Mouse (Mus musculus) lung, embryonic 16.5 days (tissue): ENCODE results near the gene Htra1. TPM values are rescaled to one million over a fixed set of nuclear protein-coding genes. Genes with fewer than 3 reads are reported as not detected.

Experiments
- ATAC-seq: fragments of 200-750 bp; cut with Nextera tagmentation; 2 replicates; pipeline ENCODE4 v1.8.0; 2017; ENCODE audit warnings: low read depth, mild to moderate bottlenecking, moderate library complexity
- H3K27ac ChIP-seq: fragments of 300-500 bp; sonication (generic); 2 replicates; pipeline ENCODE4 v1.5.1; 2014; ENCODE audit warnings: mild to moderate bottlenecking, control low read depth, low read length
- H3K27me3 ChIP-seq: fragments of 300-500 bp; sonication (generic); 2 replicates; pipeline ENCODE4 v1.6.1; 2014; ENCODE audit warnings: low read depth, low read length, mixed read lengths; ENCODE audit not compliant: control insufficient read depth, insufficient read depth
- H3K36me3 ChIP-seq: fragments of 300-500 bp; sonication (generic); 2 replicates; pipeline ENCODE4 v1.6.1; 2014; ENCODE audit warnings: low read length; ENCODE audit not compliant: control insufficient read depth, insufficient read depth
- H3K4me1 ChIP-seq: fragments of 300-500 bp; sonication (generic); replicated peaks from 2 replicates; pipeline ENCODE4 v1.6.1; 2014; ENCODE audit warnings: low read length, mixed read lengths; ENCODE audit not compliant: control insufficient read depth, insufficient read depth
- H3K4me2 ChIP-seq: fragments of 300-500 bp; sonication (generic); 2 replicates; pipeline ENCODE4 v1.6.1; 2014; ENCODE audit warnings: low read depth, low read length, control low read depth
- H3K4me3 ChIP-seq: fragments of 300-500 bp; sonication (generic); 2 replicates; pipeline ENCODE4 v1.5.1; 2014; ENCODE audit warnings: mild to moderate bottlenecking, low read length, control low read depth
- H3K9ac ChIP-seq: fragments of 300-500 bp; sonication (generic); 2 replicates; pipeline ENCODE4 v1.6.1; 2014; ENCODE audit warnings: low read length, control low read depth
- H3K9me3 ChIP-seq: fragments of 300-500 bp; sonication (generic); 2 replicates; pipeline ENCODE4 v1.6.1; 2016; ENCODE audit warnings: low read length; ENCODE audit not compliant: control insufficient read depth
- WGBS: fragments of 180-500 bp; shearing (Covaris S2); extraction: QIAGEN DNeasy Blood & Tissue Kit; methylation state at CpG from one replicate; pipeline ENCODE4 v1.1.7; 2014; 5-methylcytosine and 5-hydroxymethylcytosine counted together
- polyA plus RNA-seq: library from polyadenylated mRNA; unstranded; fragments of >200 nt; fragmentation: Nextera tagmentation; extraction: Ambion mirVana; gene quantifications from 2 replicates; pipeline ENCODE4 v1.2.1, GENCODE M21; 2015

Htra1 gene
- polyA plus RNA-seq, 1 experiment from 2014 or later: 75.7 TPM

GRCm38 (mm10) chr7:130940733-130941132, 4.8 kb downstream of the Htra1 start:
- Histone ChIP-seq H3K9ac (no peak overlapping the region), H3K27me3 (peaks cover 33% of the 10 kb centered on the region), H3K4me2 (no peak overlapping the region), H3K4me1 (peaks cover 11% of the 10 kb centered on the region), H3K4me3 (no peak overlapping the region), H3K9me3 (no peaks in the 10 kb centered on the region), H3K36me3 (no peaks in the 10 kb centered on the region), H3K27ac (no peak overlapping the region)
- no peak for ATAC-seq
- WGBS: 66% methylated on average over 8 of the region's 8 CpGs

GRCm38 (mm10) chr7:130943280-130943895, 7.5 kb downstream of the Htra1 start:
- no peaks in the 10 kb centered on the region for H3K36me3 ChIP-seq
- no peak overlapping the region for H3K4me3 ChIP-seq
- H3K9me3 ChIP-seq: no peaks in the 10 kb centered on the region
- WGBS: 78% methylated on average over 9 of the region's 9 CpGs
- no peak overlapping the region for H3K27ac ChIP-seq
- no peak overlapping the region for H3K9ac ChIP-seq
- H3K4me1 ChIP-seq: no peaks in the 10 kb centered on the region
- H3K27me3 ChIP-seq: peaks cover 10% of the 10 kb centered on the region
- no peak overlapping the region for H3K4me2 ChIP-seq
- ATAC-seq: no peak

GRCm38 (mm10) chr7:130944766-130945475, 9.0 kb downstream of the Htra1 start:
- ATAC-seq: no peak
- WGBS: 85% methylated on average over 11 of the region's 11 CpGs
- no peaks in the 10 kb centered on the region for H3K9me3 ChIP-seq

GRCm38 (mm10) chr7:130945730-130946129, 9.8 kb downstream of the Htra1 start:
- no peak overlapping the region for H3K27ac ChIP-seq
- no peak overlapping the region for H3K4me3 ChIP-seq
- no peak for ATAC-seq
- no peaks in the 10 kb centered on the region for H3K36me3 ChIP-seq
- peaks cover 10% of the 10 kb centered on the region for H3K4me1 ChIP-seq
- WGBS: 85% methylated on average over 3 of the region's 3 CpGs
- H3K9ac ChIP-seq: no peak overlapping the region
- H3K9me3 ChIP-seq: no peaks in the 10 kb centered on the region
- H3K27me3 ChIP-seq: no peaks in the 10 kb centered on the region
- H3K4me2 ChIP-seq: no peak overlapping the region

More at GRCm38 (mm10) chr7:130944766-130945475, 9.0 kb downstream of the Htra1 start:
- Histone ChIP-seq H3K27ac (no peak overlapping the region), H3K4me3 (no peak overlapping the region), H3K4me1 (peaks cover 10% of the 10 kb centered on the region), H3K27me3 (no peaks in the 10 kb centered on the region), H3K9ac (no peak overlapping the region), H3K36me3 (no peaks in the 10 kb centered on the region), H3K4me2 (no peak overlapping the region)

GRCm38 (mm10) chr7:130946303-130946702, 10.4 kb downstream of the Htra1 start:
- no peak for ATAC-seq
- no peaks in the 10 kb centered on the region for H3K36me3 ChIP-seq
- WGBS: 88% methylated on average over 12 of the region's 12 CpGs

GRCm38 (mm10) chr7:130948563-130949208, 12.8 kb downstream of the Htra1 start:
- 0 out of 2 replicates have a peak overlapping the region, but pooled peaks have one; percentile 18 for H3K9ac ChIP-seq
- no peaks in the 10 kb centered on the region for H3K27me3 ChIP-seq
- peak overlapping the region; percentile 33; the same call in 1 of the 2 replicates for H3K4me2 ChIP-seq
- no peak overlapping the region for H3K4me3 ChIP-seq
- H3K36me3 ChIP-seq: no peaks in the 10 kb centered on the region
- peak; percentile 54 for ATAC-seq
- H3K9me3 ChIP-seq: no peaks in the 10 kb centered on the region
- peaks cover 10% of the 10 kb centered on the region for H3K4me1 ChIP-seq
- H3K27ac ChIP-seq: peak overlapping the region; percentile 63
- WGBS: 38% methylated on average over 5 of the region's 5 CpGs

More at GRCm38 (mm10) chr7:130946303-130946702, 10.4 kb downstream of the Htra1 start:
- Histone ChIP-seq H3K4me3 (no peak overlapping the region), H3K9ac (no peak overlapping the region), H3K9me3 (no peaks in the 10 kb centered on the region), H3K27me3 (no peaks in the 10 kb centered on the region), H3K4me2 (no peak overlapping the region), H3K4me1 (peaks cover 10% of the 10 kb centered on the region), H3K27ac (no peak overlapping the region)

GRCm38 (mm10) chr7:130949331-130949751, 13.4 kb downstream of the Htra1 start:
- Histone ChIP-seq H3K9ac (no peak overlapping the region; the same call in 1 of the 2 replicates), H3K4me1 (peaks cover 10% of the 10 kb centered on the region), H3K36me3 (no peaks in the 10 kb centered on the region), H3K4me2 (peak overlapping the region; percentile 33), H3K4me3 (no peak overlapping the region), H3K27me3 (no peaks in the 10 kb centered on the region), H3K27ac (peak overlapping the region; percentile 73), H3K9me3 (no peaks in the 10 kb centered on the region)
- WGBS: 29% methylated on average over 8 of the region's 8 CpGs
- peak; percentile 87 for ATAC-seq

- no peaks in the 10 kb centered on the region for H3K27me3 ChIP-seq
- no peaks in the 10 kb centered on the region for H3K36me3 ChIP-seq
- 89% methylated on average over 7 of the region's 7 CpGs for WGBS
- peaks cover 10% of the 10 kb centered on the region for H3K4me1 ChIP-seq
- H3K4me2 ChIP-seq: no peak overlapping the region
- no peak overlapping the region for H3K9ac ChIP-seq
- H3K9me3 ChIP-seq: no peaks in the 10 kb centered on the region
- no peak overlapping the region for H3K27ac ChIP-seq
- ATAC-seq: no peak
- no peak overlapping the region for H3K4me3 ChIP-seq
Observed at GRCm38 (mm10) chr7:130950482-130950881, 14.6 kb downstream of the Htra1 start.

- Histone ChIP-seq H3K36me3 (no peaks in the 10 kb centered on the region), H3K9me3 (no peaks in the 10 kb centered on the region), H3K4me2 (no peak overlapping the region), H3K9ac (no peak overlapping the region), H3K27me3 (no peaks in the 10 kb centered on the region), H3K4me1 (peaks cover 10% of the 10 kb centered on the region), H3K4me3 (no peak overlapping the region), H3K27ac (no peak overlapping the region)
- WGBS: 87% methylated on average over 5 of the region's 5 CpGs
- ATAC-seq: no peak
Observed at GRCm38 (mm10) chr7:130951004-130951403, 15.1 kb downstream of the Htra1 start.
